Mouse (Mus musculus) stomach, embryonic 15.5 days (tissue): ENCODE data around the gene Ptx4. TPM values are rescaled to one million over a fixed set of nuclear protein-coding genes. Genes with fewer than 3 reads are reported as not detected.

ENCODE experiments used
- ATAC-seq: fragments of 200-750 bp; cut with Nextera tagmentation; 2 replicates; pipeline ENCODE4 v1.8.0; 2017; ENCODE audit warnings: low read depth, moderate number of reproducible peaks, moderate TSS enrichment; ENCODE audit not compliant: insufficient read depth, low FRiP score
- H3K27ac ChIP-seq: fragments of 300-500 bp; sonication (generic); 2 replicates; pipeline ENCODE4 v1.5.1; 2015; ENCODE audit warnings: mild to moderate bottlenecking, inconsistent platforms
- H3K27me3 ChIP-seq: fragments of 300-500 bp; sonication (generic); replicated peaks from 2 replicates; pipeline ENCODE4 v1.6.1; 2015; ENCODE audit warnings: inconsistent platforms
- H3K36me3 ChIP-seq: fragments of 300-500 bp; sonication (generic); 2 replicates; pipeline ENCODE4 v1.6.1; 2015; ENCODE audit warnings: inconsistent platforms
- H3K4me1 ChIP-seq: fragments of 300-500 bp; sonication (generic); 2 replicates; pipeline ENCODE4 v1.6.1; 2015; ENCODE audit warnings: inconsistent platforms
- H3K4me2 ChIP-seq: fragments of 300-500 bp; sonication (generic); 2 replicates; pipeline ENCODE4 v1.6.1; 2015; ENCODE audit warnings: mild to moderate bottlenecking, inconsistent platforms
- H3K4me3 ChIP-seq: fragments of 300-500 bp; sonication (generic); replicated peaks from 2 replicates; pipeline ENCODE4 v1.5.1; 2015; ENCODE audit warnings: inconsistent platforms
- H3K9ac ChIP-seq: fragments of 300-500 bp; sonication (generic); 2 replicates; pipeline ENCODE4 v1.6.1; 2015; ENCODE audit warnings: inconsistent platforms
- H3K9me3 ChIP-seq: fragments of 300-500 bp; sonication (generic); 2 replicates; pipeline ENCODE4 v1.6.1; 2016; ENCODE audit warnings: inconsistent platforms
- WGBS: fragments of 180-500 bp; shearing (Covaris S2); methylation state at CpG from one replicate; pipeline ENCODE4 v1.1.7; 2015; 5-methylcytosine and 5-hydroxymethylcytosine counted together
- polyA plus RNA-seq: library from polyadenylated mRNA; unstranded; fragments of >200 nt; fragmentation: Nextera tagmentation; extraction: Ambion mirVana; gene quantifications from 2 replicates; pipeline ENCODE4 v1.2.1, GENCODE M21; 2015

Gene Ptx4
- 0.12 and 0.36 TPM in 2 replicates for polyA plus RNA-seq

- Histone ChIP-seq H3K9ac (no peak within 1 kb of the TSS), H3K36me3 (no peaks in the 10 kb centered on the region), H3K4me2 (no peak within 1 kb of the TSS), H3K4me1 (0 out of 2 replicates have a peak, but pooled peaks cover 4% of the 10 kb centered on the region), H3K27me3 (0 out of 2 replicates have a peak, but pooled peaks cover 3% of the 10 kb centered on the region), H3K9me3 (no peaks in the 10 kb centered on the region), H3K4me3 (no peak within 1 kb of the TSS), H3K27ac (no peak within 1 kb of the TSS)
- 29% methylated on average over 3 of the region's 3 CpGs for WGBS
- no peak for ATAC-seq
Observed at GRCm38 (mm10) chr17:25120406-25120805, at the start of gene Ptx4. Gene Ptx4 (plus strand): TSS chr17:25120760.

- peaks cover 22% of the 10 kb centered on the region for H3K4me1 ChIP-seq
- WGBS, result 88% methylated on average over 4 of the region's 4 CpGs
Observed at GRCm38 (mm10) chr17:25076906-25077305, 43.7 kb upstream of the Ptx4 start.

GRCm38 (mm10) chr17:25077771-25078372 lies 42.7 kb upstream of the Ptx4 start:
- Histone ChIP-seq H3K9me3 (no peaks in the 10 kb centered on the region), H3K36me3 (no peaks in the 10 kb centered on the region), H3K4me3 (peak overlapping the region; percentile 35; the same call in 1 of the 2 replicates), H3K9ac (no peak overlapping the region), H3K27me3 (no peaks in the 10 kb centered on the region), H3K4me2 (peak overlapping the region; percentile 47), H3K4me1 (peaks cover 30% of the 10 kb centered on the region), H3K27ac (peak overlapping the region; percentile 97)
- WGBS, result 59% methylated on average over 13 of the region's 13 CpGs
- ATAC-seq, result no peak; the same call in 1 of the 2 replicates

More at GRCm38 (mm10) chr17:25076906-25077305, 43.7 kb upstream of the Ptx4 start:
- Histone ChIP-seq H3K27ac (no peak overlapping the region), H3K9me3 (no peaks in the 10 kb centered on the region), H3K4me3 (no peak overlapping the region), H3K27me3 (no peaks in the 10 kb centered on the region), H3K36me3 (no peaks in the 10 kb centered on the region), H3K4me2 (0 out of 2 replicates have a peak overlapping the region, but pooled peaks have one; percentile 47), H3K9ac (no peak overlapping the region)
- no peak for ATAC-seq

GRCm38 (mm10) chr17:25080210-25080609 lies 40.4 kb upstream of the Ptx4 start:
- peak overlapping the region; percentile 47 for H3K4me2 ChIP-seq
- H3K4me1 ChIP-seq, result peaks cover 50% of the 10 kb centered on the region
- H3K4me3 ChIP-seq, result peak overlapping the region; percentile 35
- peak overlapping the region; percentile 97 for H3K27ac ChIP-seq
- 86% methylated on average over 13 of the region's 13 CpGs for WGBS
- H3K9ac ChIP-seq, result peak overlapping the region; percentile 22
- no peaks in the 10 kb centered on the region for H3K36me3 ChIP-seq
- no peaks in the 10 kb centered on the region for H3K9me3 ChIP-seq
- H3K27me3 ChIP-seq, result no peaks in the 10 kb centered on the region
- no peak for ATAC-seq

GRCm38 (mm10) chr17:25080960-25081381 lies 39.6 kb upstream of the Ptx4 start:
- 61% methylated on average over 11 of the region's 11 CpGs for WGBS
- Histone ChIP-seq H3K27ac (peak overlapping the region; percentile 97), H3K9me3 (no peaks in the 10 kb centered on the region)

GRCm38 (mm10) chr17:25082081-25082847 lies 38.3 kb upstream of the Ptx4 start:
- Histone ChIP-seq H3K9me3 (no peaks in the 10 kb centered on the region), H3K9ac (no peak overlapping the region), H3K36me3 (no peaks in the 10 kb centered on the region), H3K4me3 (no peak overlapping the region), H3K27me3 (no peaks in the 10 kb centered on the region), H3K27ac (peak overlapping the region; percentile 97), H3K4me2 (peak overlapping the region; percentile 11; the same call in 1 of the 2 replicates), H3K4me1 (peaks cover 52% of the 10 kb centered on the region)
- peak; percentile 23; the same call in 1 of the 2 replicates for ATAC-seq
- 28% methylated on average over 14 of the region's 14 CpGs for WGBS

More at GRCm38 (mm10) chr17:25080960-25081381, 39.6 kb upstream of the Ptx4 start:
- H3K9ac ChIP-seq, result 0 out of 2 replicates have a peak overlapping the region, but pooled peaks have one; percentile 22
- ATAC-seq, result no peak; the same call in 1 of the 2 replicates
- no peaks in the 10 kb centered on the region for H3K27me3 ChIP-seq
- H3K4me1 ChIP-seq, result peaks cover 52% of the 10 kb centered on the region
- H3K36me3 ChIP-seq, result no peaks in the 10 kb centered on the region
- H3K4me2 ChIP-seq, result peak overlapping the region; percentile 47
- peak overlapping the region; percentile 35 for H3K4me3 ChIP-seq

- Histone ChIP-seq H3K27ac (peak overlapping the region; percentile 97), H3K4me2 (peak overlapping the region; percentile 24), H3K9me3 (no peaks in the 10 kb centered on the region), H3K4me3 (no peak overlapping the region), H3K27me3 (no peaks in the 10 kb centered on the region), H3K4me1 (peaks cover 48% of the 10 kb centered on the region), H3K9ac (no peak overlapping the region), H3K36me3 (no peaks in the 10 kb centered on the region)
- ATAC-seq, result no peak
- WGBS, result 47% methylated on average over 3 of the region's 3 CpGs
Observed at GRCm38 (mm10) chr17:25082887-25083286, 37.7 kb upstream of the Ptx4 start.

GRCm38 (mm10) chr17:25083444-25083931 lies 37.1 kb upstream of the Ptx4 start, which contains the start of gene Tmem204:
Gene Tmem204 (minus strand): TSS chr17:25083591.
- H3K4me1 ChIP-seq, result peaks cover 44% of the 10 kb centered on the region
- H3K4me2 ChIP-seq, result peak within 1 kb of the TSS; percentile 24
- peak within 1 kb of the TSS; percentile 97 for H3K27ac ChIP-seq
- 25% methylated on average over 7 of the region's 7 CpGs for WGBS
- H3K36me3 ChIP-seq, result no peaks in the 10 kb centered on the region
- H3K9ac ChIP-seq, result no peak within 1 kb of the TSS
- peak; percentile 76 for ATAC-seq
- no peak within 1 kb of the TSS for H3K4me3 ChIP-seq
- no peaks in the 10 kb centered on the region for H3K27me3 ChIP-seq
- H3K9me3 ChIP-seq, result no peaks in the 10 kb centered on the region

GRCm38 (mm10) chr17:25084835-25085385 lies 35.6 kb upstream of the Ptx4 start:
- Histone ChIP-seq H3K36me3 (no peaks in the 10 kb centered on the region), H3K4me1 (peaks cover 42% of the 10 kb centered on the region), H3K27ac (peak overlapping the region; percentile 97), H3K27me3 (no peaks in the 10 kb centered on the region), H3K9ac (no peak overlapping the region), H3K9me3 (no peaks in the 10 kb centered on the region), H3K4me3 (no peak overlapping the region), H3K4me2 (no peak overlapping the region)
- ATAC-seq, result no peak
- WGBS, result 73% methylated on average over 13 of the region's 13 CpGs

GRCm38 (mm10) chr17:25086724-25087123 lies 33.8 kb upstream of the Ptx4 start:
- H3K27me3 ChIP-seq, result no peaks in the 10 kb centered on the region
- H3K36me3 ChIP-seq, result no peaks in the 10 kb centered on the region
- ATAC-seq, result no peak

GRCm38 (mm10) chr17:25089158-25089557 lies 31.4 kb upstream of the Ptx4 start:
- peak; percentile 88 for ATAC-seq
- Histone ChIP-seq H3K4me2 (no peak overlapping the region), H3K4me1 (peaks cover 13% of the 10 kb centered on the region; the same call in 1 of the 2 replicates), H3K4me3 (no peak overlapping the region), H3K36me3 (peaks cover 2% of the 10 kb centered on the region; the same call in 1 of the 2 replicates), H3K27ac (peak overlapping the region; percentile 7; the same call in 1 of the 2 replicates), H3K9ac (no peak overlapping the region), H3K9me3 (no peaks in the 10 kb centered on the region), H3K27me3 (no peaks in the 10 kb centered on the region)
- WGBS, result 87% methylated on average over 10 of the region's 10 CpGs

More at GRCm38 (mm10) chr17:25086724-25087123, 33.8 kb upstream of the Ptx4 start:
- no peak overlapping the region for H3K9ac ChIP-seq
- no peak overlapping the region for H3K27ac ChIP-seq
- WGBS, result 87% methylated on average over 7 of the region's 7 CpGs
- H3K4me3 ChIP-seq, result no peak overlapping the region
- H3K4me1 ChIP-seq, result peaks cover 32% of the 10 kb centered on the region
- H3K9me3 ChIP-seq, result no peaks in the 10 kb centered on the region
- no peak overlapping the region for H3K4me2 ChIP-seq
